ENCODE assay signal across 38 mouse cellular contexts in the genomic region with DNA sequence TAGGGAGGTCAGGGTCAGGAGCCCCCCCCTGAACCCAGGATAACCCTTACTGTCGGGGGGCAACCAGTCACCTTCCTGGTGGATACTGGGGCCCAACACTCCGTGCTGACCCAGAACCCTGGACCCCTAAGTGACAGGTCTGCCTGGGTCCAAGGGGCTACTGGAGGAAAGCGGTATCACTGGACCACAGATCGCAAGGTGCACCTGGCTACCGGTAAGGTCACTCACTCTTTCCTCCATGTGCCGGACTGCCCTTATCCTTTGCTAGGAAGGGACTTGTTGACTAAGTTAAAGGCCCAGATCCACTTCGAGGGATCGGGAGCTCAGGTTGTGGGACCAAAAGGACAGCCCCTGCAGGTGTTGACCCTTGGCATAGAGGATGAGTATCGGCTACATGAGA. TPM values are rescaled to one million over a fixed set of nuclear protein-coding genes. Genes with fewer than 3 reads are reported as not detected.
"Had no signal": no experiment of that assay in that cellular context is flagged by ENCODE, and none has a peak within 500 bp of the region (broad histone marks: within the 10 kb centered on the region; RNA-seq: fewer than 3 reads in every experiment).

No protein-coding gene starts in this region.

RNA-seq across cellular contexts. Expression of gene Fcrla, which starts 16.8 kb away (rescaled TPM):
- total RNA-seq: hindbrain, postnatal 0 days; layer of hippocampus, adult 18-20 months; layer of hippocampus, adult 2 months; layer of hippocampus, adult 8-10 months; layer of hippocampus, postnatal 10 days; layer of hippocampus, postnatal 25 days; layer of hippocampus, postnatal 36 days; left cerebral cortex, adult 18-20 months; left cerebral cortex, adult 2 months; left cerebral cortex, adult 8-10 months had no signal
- polyA plus RNA-seq: hindbrain, embryonic 10.5 days; hindbrain, embryonic 11.5 days; hindbrain, embryonic 12.5 days; hindbrain, embryonic 13.5 days; hindbrain, embryonic 14.5 days; hindbrain, embryonic 15.5 days; hindbrain, embryonic 16.5 days; hindbrain, postnatal 0 days; intestine, embryonic 14.5 days; intestine, embryonic 15.5 days; intestine, embryonic 16.5 days; intestine, postnatal 0 days; kidney, embryonic 14.5 days; kidney, embryonic 15.5 days; kidney, embryonic 16.5 days; kidney, postnatal 0 days had no signal

RNA-seq across cellular contexts. Expression of gene Fcrlb, which starts 31.4 kb away (rescaled TPM):
- total RNA-seq: heart, postnatal 10 days; heart, postnatal 14 days; heart, postnatal 25 days; heart, postnatal 36 days; heart, postnatal 4 days; hematopoietic stem cell, adult 5-6 weeks had no signal
- polyA plus RNA-seq: heart, embryonic 11.5 days; heart, embryonic 12.5 days; heart, embryonic 13.5 days; heart, embryonic 15.5 days; heart, postnatal 0 days; hindbrain, embryonic 10.5 days; hindbrain, embryonic 11.5 days; hindbrain, embryonic 12.5 days; inflammation-experienced regulatory T-cells, adult 6 months; intestine, embryonic 14.5 days; kidney, embryonic 14.5 days; kidney, embryonic 15.5 days had no signal

RNA-seq across cellular contexts. Expression of gene Gm26620, which starts 59.3 kb away (rescaled TPM):
- total RNA-seq: hematopoietic stem cell, adult 5-6 weeks had no signal
- polyA plus RNA-seq: heart, embryonic 14.5 days; hindbrain, embryonic 10.5 days; hindbrain, embryonic 11.5 days; hindbrain, embryonic 12.5 days; kidney, embryonic 14.5 days had no signal
